Mouse (Mus musculus) layer of hippocampus, adult 9-10 months (tissue): ENCODE results near the gene Kcns3.
"Not testable (repeated sequence)": the region's sequence is repeated elsewhere in the genome, so short reads cannot be mapped to it uniquely, and the experiment has no call there.

Experiments
- DNase-seq: peaks from one replicate; pipeline ENCODE4 v3.0.0; 2022; ENCODE audit warnings: low spot score

Gene Kcns3

GRCm38 (mm10) chr12:11071079-11071478, 79.8 kb downstream of the Kcns3 start:
- DNase-seq = no peak

GRCm38 (mm10) chr12:11066865-11067264, 84.0 kb downstream of the Kcns3 start:
- DNase-seq = no peak

GRCm38 (mm10) chr12:11052676-11053075, 98.2 kb downstream of the Kcns3 start:
- not testable (repeated sequence) for DNase-seq

GRCm38 (mm10) chr12:11041821-11042220, 109.0 kb downstream of the Kcns3 start:
- no peak for DNase-seq
